In the genomic region with DNA sequence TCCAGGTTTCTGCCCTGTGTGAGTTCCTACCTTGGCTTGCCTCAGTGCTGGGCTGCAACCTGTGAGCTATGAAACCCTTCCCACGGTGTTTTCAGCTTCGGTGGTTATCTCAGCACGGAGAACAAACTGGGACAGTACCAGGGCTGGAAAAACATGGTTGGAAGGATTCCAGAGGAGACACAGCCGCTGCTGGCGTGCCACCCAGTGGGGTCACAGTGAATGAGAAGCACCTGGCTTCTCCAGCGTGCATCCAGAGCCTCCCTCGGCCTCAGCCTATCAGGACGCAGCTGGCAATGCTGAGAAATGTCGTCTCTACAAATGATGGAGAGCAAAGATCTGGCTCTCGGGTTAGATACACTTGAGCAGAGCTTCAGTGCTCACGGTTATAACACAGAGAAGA, we compare ENCODE assay signal across 25 mouse cellular contexts. TPM values are rescaled to one million over a fixed set of nuclear protein-coding genes. Genes with fewer than 3 reads are reported as not detected.
DNase-seq lines count a peak whose midpoint lies in the region; ATAC-seq and TF ChIP-seq lines count a peak whose summit lies in the region.
"Had no signal": no experiment of that assay in that cellular context is flagged by ENCODE, and none has a peak within 500 bp of the region (broad histone marks: within the 10 kb centered on the region; RNA-seq: fewer than 3 reads in every experiment).

No protein-coding gene starts in this region.

- peak; percentile 9 for DNase-seq in cerebellum, adult 9-10 months
- peak; percentile 53 to 57 for DNase-seq in heart, adult 18-20 months
- DNase-seq in heart, postnatal 25 days (ENCODE audit: low spot score) = no peak
- peak; percentile 15 for DNase-seq in kidney, adult 2 months
- no peak for DNase-seq in kidney, postnatal 4 days
- DNase-seq in intestine, embryonic 14.5 days (ENCODE audit: low spot score) = no peak
- no peak for DNase-seq in ovary, postnatal 14 days (ENCODE audit: low spot score)
- DNase-seq: adrenal gland, adult 8-10 months; gastrocnemius, postnatal 25 days; right cerebral cortex, adult 18-20 months; thymus, adult 18-20 months had no signal

- no peak for TF ChIP-seq CTCF in kidney, adult 2 months (conservative IDR thresholded peaks at IDR 0.05; ENCODE audit: insufficient read depth, insufficient read length, low read depth, low read length)

- no peaks in the 10 kb centered on the region; the same call in 1 of the 2 replicates for H3K4me1 ChIP-seq in kidney, adult 2 months (ENCODE audit: control insufficient read depth, insufficient read depth, low read length)
- peaks cover 18% of the 10 kb centered on the region for H3K4me1 ChIP-seq in intestine, embryonic 14.5 days (replicated peaks; ENCODE audit: control insufficient read depth, insufficient read depth, low read length)
- H3K4me1 ChIP-seq: hindbrain, embryonic 15.5 days; limb, embryonic 12.5 days had no signal

- H3K27ac ChIP-seq in kidney, adult 2 months (ENCODE audit: insufficient read depth, low read depth, low read length) = no peak overlapping the region
- H3K27ac ChIP-seq in intestine, embryonic 14.5 days (ENCODE audit: low read depth) = 0 out of 2 replicates have a peak overlapping the region, but pooled peaks have one; percentile 23
- H3K27ac ChIP-seq: hindbrain, embryonic 15.5 days; kidney, embryonic 15.5 days; layer of hippocampus, adult 2 months; left cerebral cortex, adult 2 months; limb, embryonic 12.5 days; liver, embryonic 15.5 days had no signal

- H3K9ac ChIP-seq in intestine, embryonic 14.5 days (ENCODE audit: low read length) = no peak overlapping the region
- H3K9ac ChIP-seq: hindbrain, embryonic 15.5 days; kidney, embryonic 15.5 days; limb, embryonic 12.5 days; liver, embryonic 15.5 days had no signal

- H3K36me3 ChIP-seq in kidney, adult 2 months (ENCODE audit: control insufficient read depth, insufficient read depth, low read length) = no peaks in the 10 kb centered on the region
- H3K36me3 ChIP-seq in intestine, embryonic 14.5 days (ENCODE audit: control insufficient read depth, insufficient read depth, low read length) = no peaks in the 10 kb centered on the region
- H3K36me3 ChIP-seq: hindbrain, embryonic 15.5 days; kidney, embryonic 15.5 days; limb, embryonic 12.5 days; liver, embryonic 15.5 days had no signal

- WGBS in kidney, adult 2 months = 50% methylated on average over 11 of the region's 11 CpGs
- 64% methylated on average over 11 of the region's 11 CpGs for WGBS in intestine, embryonic 14.5 days

- no peak for TF ChIP-seq POLR2A in kidney, adult 2 months (IDR thresholded peaks at IDR 0.05; ENCODE audit: low read depth, low read length)

- no peak overlapping the region for H3K4me3 ChIP-seq in kidney, adult 2 months (ENCODE audit: insufficient read depth, low read depth, low read length)
- H3K4me3 ChIP-seq in intestine, embryonic 14.5 days (ENCODE audit: low read depth, low read length) = no peak overlapping the region
- H3K4me3 ChIP-seq: hindbrain, embryonic 15.5 days; kidney, embryonic 15.5 days; layer of hippocampus, adult 2 months; left cerebral cortex, adult 2 months; limb, embryonic 12.5 days; liver, embryonic 15.5 days; megakaryocyte, embryonic 14.5 days had no signal

- no peak overlapping the region for H3K4me2 ChIP-seq in intestine, embryonic 14.5 days (ENCODE audit: low read length)
- H3K4me2 ChIP-seq: hindbrain, embryonic 15.5 days; kidney, embryonic 15.5 days; limb, embryonic 12.5 days; liver, embryonic 15.5 days had no signal

- intact Hi-C loops in heart, postnatal 25 days (cut with DNase I) = no loop called here

- no peaks in the 10 kb centered on the region for H3K9me3 ChIP-seq in intestine, embryonic 14.5 days (ENCODE audit: control insufficient read depth, low read length)
- H3K9me3 ChIP-seq: hindbrain, embryonic 15.5 days; kidney, embryonic 15.5 days; liver, embryonic 15.5 days had no signal

- H3K27me3 ChIP-seq in kidney, adult 2 months (replicated peaks; ENCODE audit: control insufficient read depth, insufficient read depth, low read length) = no peaks in the 10 kb centered on the region
- H3K27me3 ChIP-seq in intestine, embryonic 14.5 days (replicated peaks; ENCODE audit: control insufficient read depth, insufficient read depth, low read length) = no peaks in the 10 kb centered on the region
- H3K27me3 ChIP-seq: hindbrain, embryonic 15.5 days; kidney, embryonic 15.5 days; limb, embryonic 12.5 days had no signal

- no peak for ATAC-seq in cerebellum, adult (ENCODE audit: insufficient number of reproducible peaks, low FRiP score, low TSS enrichment)
- ATAC-seq in intestine, embryonic 14.5 days (replicated peaks; ENCODE audit: low FRiP score, low TSS enrichment, low read depth) = no peak
- ATAC-seq: lung, postnatal 0 days; midbrain, embryonic 16.5 days had no signal

RNA-seq across cellular contexts. Expression of gene Il22ra1, which starts 1.6 kb away (rescaled TPM):
- total RNA-seq in heart, adult 18-20 months (2021) = under 1 TPM; 0.17 to 0.46 TPM
- under 1 TPM; 0.13 to 0.28 TPM for total RNA-seq in heart, postnatal 25 days (2021)
- 3.0 and 4.1 TPM in 2 replicates for polyA plus RNA-seq in kidney, adult 2 months (2012; rRNA removed)
- polyA plus RNA-seq in intestine, embryonic 14.5 days (2014; fragmentation: Nextera tagmentation; extraction: Ambion mirVana) = 2.5 and 3.8 TPM in 2 replicates
- total RNA-seq: CH12.LX had no signal
- polyA plus RNA-seq: cerebellum, adult 2 months; embryonic facial prominence, embryonic 11.5 days; heart, embryonic 16.5 days; hindbrain, embryonic 15.5 days; limb, embryonic 12.5 days; lung, postnatal 0 days; midbrain, embryonic 16.5 days had no signal

RNA-seq across cellular contexts. Expression of gene Myom3, which starts 33.1 kb away (rescaled TPM):
- total RNA-seq in heart, adult 18-20 months (2021) = 1 to 10 TPM in 1 of 2 experiments, under 1 TPM in 1; 0.62 to 1.1 TPM
- under 1 TPM; 0.64 to 0.88 TPM for total RNA-seq in heart, postnatal 25 days (2021)
- polyA plus RNA-seq in kidney, adult 2 months (2012; rRNA removed) = 0.10 and 1.5 TPM in 2 replicates
- 0.51 and 0.65 TPM in 2 replicates for polyA plus RNA-seq in intestine, embryonic 14.5 days (2014; fragmentation: Nextera tagmentation; extraction: Ambion mirVana)

RNA-seq across cellular contexts. Expression of gene Ifnlr1, which starts 40.3 kb away (rescaled TPM):
- total RNA-seq in heart, adult 18-20 months (2021) = 1 to 10 TPM; 1.8 to 2.0 TPM
- 1 to 10 TPM; 2.8 TPM for total RNA-seq in heart, postnatal 25 days (2021)
- polyA plus RNA-seq in kidney, adult 2 months (2012; rRNA removed) = 2.2 TPM in 2 replicates
- polyA plus RNA-seq in intestine, embryonic 14.5 days (2014; fragmentation: Nextera tagmentation; extraction: Ambion mirVana) = 2.9 and 3.5 TPM in 2 replicates

Comparison
In these comparisons a context has a peak if more than half of its experiments do, and no peak if none do; other contexts are left out.
1. DNase-seq: peak in cerebellum, adult 9-10 months (single experiment), heart, adult 18-20 months (2 of 2) and kidney, adult 2 months (single experiment); none in heart, postnatal 25 days (single experiment), kidney, postnatal 4 days (0 of 2), intestine, embryonic 14.5 days (single experiment) and ovary, postnatal 14 days (single experiment).